Comparison of ENCODE assay signal across 10 mouse cellular contexts in the genomic region with DNA sequence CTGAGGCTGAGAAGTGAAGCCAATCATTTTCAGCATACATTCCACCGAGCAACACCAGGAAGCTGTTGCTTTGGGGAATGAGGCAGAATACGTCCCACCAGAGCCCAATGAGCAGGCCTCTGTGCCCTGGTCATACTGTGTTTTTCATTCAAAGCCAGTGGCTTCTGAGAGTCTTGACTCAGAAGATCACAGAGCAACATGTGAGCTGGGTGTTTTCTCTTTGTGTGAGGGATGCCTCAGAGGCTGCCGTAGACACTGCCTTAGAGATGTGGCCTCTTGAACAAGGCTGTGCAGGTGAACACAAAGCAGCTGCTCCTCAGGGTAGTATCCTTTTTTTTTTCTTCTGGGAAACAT.
DNase-seq lines count a peak whose midpoint lies in the region; ATAC-seq and TF ChIP-seq lines count a peak whose summit lies in the region.
"Had no signal": no experiment of that assay in that cellular context is flagged by ENCODE, and none has a peak within 500 bp of the region (broad histone marks: within the 10 kb centered on the region; RNA-seq: fewer than 3 reads in every experiment).

No protein-coding gene starts in this region.

- H3K27ac ChIP-seq in kidney, postnatal 0 days, result peak overlapping the region; percentile 37; the same call in 1 of the 2 replicates
- H3K27ac ChIP-seq in forebrain, embryonic 10.5 days, result peak overlapping the region; percentile 86
- peak overlapping the region; percentile 71 for H3K27ac ChIP-seq in hindbrain, embryonic 15.5 days (replicated peaks)
- peak overlapping the region; percentile 27; the same call in 1 of the 2 replicates for H3K27ac ChIP-seq in midbrain, postnatal 0 days (ENCODE audit: low read depth, low read length)

- DNase-seq in kidney, postnatal 0 days (ENCODE audit: low spot score), result no peak
- DNase-seq in kidney, postnatal 25 days, result no peak
- peak; percentile 27 for DNase-seq in forebrain, embryonic 10.5 days (ENCODE audit: extremely low spot score, low spot score)
- DNase-seq in midbrain, postnatal 0 days (ENCODE audit: low spot score), result no peak
- DNase-seq in adrenal gland, postnatal 10 days, result no peak
- no peak for DNase-seq in thymus, postnatal 25 days
- no peak for DNase-seq in cerebellum, adult 11 months
- DNase-seq: thymus, postnatal 36 days had no signal

- H3K4me1 ChIP-seq in kidney, postnatal 0 days (replicated peaks; ENCODE audit: insufficient read depth, low read length), result peaks cover 10% of the 10 kb centered on the region
- H3K4me1 ChIP-seq in forebrain, embryonic 10.5 days, result peaks cover 29% of the 10 kb centered on the region
- H3K4me1 ChIP-seq in hindbrain, embryonic 15.5 days (replicated peaks), result peaks cover 13% of the 10 kb centered on the region
- H3K4me1 ChIP-seq in midbrain, postnatal 0 days (ENCODE audit: insufficient read depth, low read length), result peaks cover 5% of the 10 kb centered on the region; the same call in 1 of the 2 replicates

- no peak overlapping the region for H3K9ac ChIP-seq in kidney, postnatal 0 days (ENCODE audit: low read depth, low read length)
- H3K9ac ChIP-seq in hindbrain, embryonic 15.5 days, result no peak overlapping the region
- H3K9ac ChIP-seq in midbrain, postnatal 0 days (replicated peaks; ENCODE audit: low read length, poor library complexity, severe bottlenecking), result no peak overlapping the region

- TF ChIP-seq CTCF in kidney, postnatal 0 days (IDR thresholded peaks at IDR 0.05; ENCODE audit: low read depth), result no peak
- no peak for TF ChIP-seq CTCF in midbrain, postnatal 0 days (IDR thresholded peaks at IDR 0.05)

- H3K27me3 ChIP-seq in kidney, postnatal 0 days (ENCODE audit: insufficient read depth, low read length), result no peaks in the 10 kb centered on the region
- H3K27me3 ChIP-seq in forebrain, embryonic 10.5 days (ENCODE audit: poor library complexity, severe bottlenecking), result no peaks in the 10 kb centered on the region
- H3K27me3 ChIP-seq in hindbrain, embryonic 15.5 days, result no peaks in the 10 kb centered on the region
- H3K27me3 ChIP-seq in midbrain, postnatal 0 days (ENCODE audit: insufficient read depth, low read length), result no peaks in the 10 kb centered on the region

- ATAC-seq in kidney, postnatal 0 days (replicated peaks; ENCODE audit: low FRiP score, low read depth), result no peak
- peak; percentile 42; the same call in 1 of the 2 replicates for ATAC-seq in hindbrain, embryonic 15.5 days (ENCODE audit: low FRiP score, low read depth)
- peak; percentile 35 for ATAC-seq in midbrain, postnatal 0 days (ENCODE audit: low FRiP score)

- peak overlapping the region; percentile 46 for H3K4me2 ChIP-seq in kidney, postnatal 0 days (ENCODE audit: low read length)
- H3K4me2 ChIP-seq in hindbrain, embryonic 15.5 days, result peak overlapping the region; percentile 40
- no peak overlapping the region for H3K4me2 ChIP-seq in midbrain, postnatal 0 days (ENCODE audit: low read depth, low read length, poor library complexity, severe bottlenecking)

- 20% methylated on average over 3 of the region's 3 CpGs for WGBS in kidney, postnatal 0 days
- 22% methylated on average over 3 of the region's 3 CpGs for WGBS in forebrain, embryonic 10.5 days
- 15% methylated on average over 3 of the region's 3 CpGs for WGBS in hindbrain, embryonic 15.5 days
- 17% methylated on average over 3 of the region's 3 CpGs for WGBS in midbrain, postnatal 0 days

- H3K4me3 ChIP-seq in kidney, postnatal 0 days (replicated peaks; ENCODE audit: low read depth, low read length), result no peak overlapping the region
- H3K4me3 ChIP-seq in forebrain, embryonic 10.5 days, result peak overlapping the region; percentile 27; the same call in 1 of the 2 replicates
- no peak overlapping the region for H3K4me3 ChIP-seq in hindbrain, embryonic 15.5 days
- no peak overlapping the region for H3K4me3 ChIP-seq in midbrain, postnatal 0 days (ENCODE audit: low read depth, low read length)

- 0 out of 2 replicates have a peak, but pooled peaks cover 4% of the 10 kb centered on the region for H3K9me3 ChIP-seq in kidney, postnatal 0 days (replicated peaks; ENCODE audit: low read length)
- peaks cover 16% of the 10 kb centered on the region for H3K9me3 ChIP-seq in forebrain, embryonic 10.5 days
- no peaks in the 10 kb centered on the region for H3K9me3 ChIP-seq in hindbrain, embryonic 15.5 days
- no peaks in the 10 kb centered on the region for H3K9me3 ChIP-seq in midbrain, postnatal 0 days (ENCODE audit: low read length)

- H3K36me3 ChIP-seq in kidney, postnatal 0 days (ENCODE audit: insufficient read depth, low read length), result no peaks in the 10 kb centered on the region
- no peaks in the 10 kb centered on the region; the same call in 1 of the 2 replicates for H3K36me3 ChIP-seq in forebrain, embryonic 10.5 days (replicated peaks)
- H3K36me3 ChIP-seq in hindbrain, embryonic 15.5 days, result no peaks in the 10 kb centered on the region
- no peaks in the 10 kb centered on the region for H3K36me3 ChIP-seq in midbrain, postnatal 0 days (ENCODE audit: insufficient read depth, low read length)
- H3K36me3 ChIP-seq: G1E had no signal

Comparison
In these comparisons a context has a peak if more than half of its experiments do, and no peak if none do; other contexts are left out.
1. H3K27ac ChIP-seq: peak in every context shown above with its lines; median percentile 86 in forebrain, embryonic 10.5 days; 71 in hindbrain, embryonic 15.5 days; 37 in kidney, postnatal 0 days; 27 in midbrain, postnatal 0 days.